Mouse (Mus musculus) liver, adult 10 weeks (tissue): ENCODE results near the gene Tesk2. TPM values are rescaled to one million over a fixed set of nuclear protein-coding genes. Genes with fewer than 3 reads are reported as not detected.

Experiments used
- polyA plus RNA-seq: library from polyadenylated mRNA; stranded (reverse); fragments of 350-450 nt; fragmentation: Illumina TruSeq; extraction: RNeasy Lipid Tissue Mini Kit (QIAGEN cat#74804); gene quantifications from one replicate; pipeline ENCODE4 v1.2.3, GENCODE M21; 2014; ENCODE audit warnings: low read depth, low replicate concordance

Gene Tesk2
- polyA plus RNA-seq, result 6.9 TPM

GRCm38 (mm10) chr4:116720343-116721097, at the start of gene Tesk2:
Gene Tesk2, plus strand, starts transcription at chr4:116720948.

GRCm38 (mm10) chr4:116685402-116686061, 35.2 kb upstream of the Tesk2 start, which contains the start of gene Prdx1:
Gene Prdx1, plus strand, starts transcription at chr4:116685544.

GRCm38 (mm10) chr4:116708201-116708764, 12.5 kb upstream of the Tesk2 start, which contains the start of the genes Mmachc and Ccdc163:
Gene Mmachc, minus strand, starts transcription at chr4:116708406.
Gene Ccdc163, plus strand, starts transcription at chr4:116708509.

GRCm38 (mm10) chr4:116807197-116808129, 86.7 kb downstream of the Tesk2 start, which contains the start of the genes Toe1 and Mutyh:
Gene Toe1, minus strand, starts transcription at chr4:116807640.
Gene Mutyh, plus strand, starts transcription at chr4:116807723.

GRCm38 (mm10) chr4:116821694-116822016, 100.9 kb downstream of the Tesk2 start, which contains the start of gene Hpdl:
Gene Hpdl, minus strand, starts transcription at chr4:116821707.

Other genes starting within 250 kb of the Tesk2 start
- 14.1 TPM for gene Ipp, start 213.4 kb upstream of the Tesk2 start, polyA plus RNA-seq
- 60.7 TPM for gene Tmem69, start 165.0 kb upstream of the Tesk2 start, polyA plus RNA-seq
- gene Gpbp1l1, start 163.3 kb upstream of the Tesk2 start, polyA plus RNA-seq, result 42.1 TPM
- gene Ccdc17, start 124.3 kb upstream of the Tesk2 start, polyA plus RNA-seq, result 3.9 TPM
- 33.0 TPM for gene Nasp, start 93.0 kb upstream of the Tesk2 start, polyA plus RNA-seq
- gene Akr1a1, start 69.3 kb upstream of the Tesk2 start, polyA plus RNA-seq, result 415 TPM
- 5,000 TPM for gene Prdx1, start 35.4 kb upstream of the Tesk2 start, polyA plus RNA-seq
- gene Mmachc, start 12.5 kb upstream of the Tesk2 start, polyA plus RNA-seq, result 20.8 TPM
- gene Ccdc163, start 12.4 kb upstream of the Tesk2 start, polyA plus RNA-seq, result 9.7 TPM
- gene Toe1, start 86.7 kb downstream of the Tesk2 start, polyA plus RNA-seq, result 3.3 TPM
- gene Mutyh, start 86.8 kb downstream of the Tesk2 start, polyA plus RNA-seq, result not detected
- gene Hpdl, start 100.8 kb downstream of the Tesk2 start, polyA plus RNA-seq, result not detected
- gene Zswim5, start 156.4 kb downstream of the Tesk2 start, polyA plus RNA-seq, result 0.74 TPM